Mouse (Mus musculus) kidney, adult 2 months (tissue): ENCODE measurements around the gene Ltbp1. TPM values are rescaled to one million over a fixed set of nuclear protein-coding genes. Genes with fewer than 3 reads are reported as not detected.

Experiments used
- DNase-seq: peaks from one replicate; pipeline ENCODE4 v3.0.0; 2021
- H3K27ac ChIP-seq: fragments of 200-500 bp; 2 replicates; pipeline ENCODE4 v1.5.1; 2012; ENCODE audit warnings: low read depth, low read length, control low read depth, inconsistent platforms; ENCODE audit not compliant: insufficient read depth
- H3K27me3 ChIP-seq: fragments of 200-500 bp; replicated peaks from 2 replicates; pipeline ENCODE4 v1.6.1; 2012; ENCODE audit warnings: mild to moderate bottlenecking, moderate library complexity, low read length, inconsistent platforms; ENCODE audit not compliant: control insufficient read depth, insufficient read depth
- H3K36me3 ChIP-seq: fragments of 200-500 bp; 2 replicates; pipeline ENCODE4 v1.6.1; 2012; ENCODE audit warnings: mild to moderate bottlenecking, moderate library complexity, low read length, inconsistent platforms; ENCODE audit not compliant: control insufficient read depth, insufficient read depth
- H3K4me1 ChIP-seq: fragments of 200-500 bp; 2 replicates; pipeline ENCODE4 v1.6.1; 2011; ENCODE audit warnings: low read length; ENCODE audit not compliant: control insufficient read depth, insufficient read depth
- H3K4me3 ChIP-seq: fragments of 200-500 bp; 2 replicates; pipeline ENCODE4 v1.5.1; 2011; ENCODE audit warnings: mild to moderate bottlenecking, low read depth, low read length, control low read depth; ENCODE audit not compliant: insufficient read depth
- CTCF ChIP-seq: fragments of 200-500 bp; conservative IDR thresholded peaks from 2 replicates; pipeline ENCODE4 v1.5.1; 2011; ENCODE audit warnings: low read depth, mild to moderate bottlenecking, control low read depth, low read length, moderate library complexity, mixed read lengths; ENCODE audit not compliant: insufficient read depth, insufficient read length
- POLR2A ChIP-seq: fragments of 200-500 bp; IDR thresholded peaks from one replicate; pipeline ENCODE4 v1.6.1; 2011; ENCODE audit warnings: low read depth, low read length, control low read depth
- WGBS: fragments of 180-500 bp; shearing (Covaris S2); methylation state at CpG from one replicate; pipeline ENCODE4 v1.1.7; 2018; 5-methylcytosine and 5-hydroxymethylcytosine counted together
- polyA plus RNA-seq: library from polyadenylated mRNA; depleted of rRNA; stranded (reverse); fragments of >200 nt; gene quantifications from 2 replicates; pipeline ENCODE4 v1.2.3, GENCODE M21; 2012

Ltbp1 gene
- polyA plus RNA-seq, 1 experiment = 10.2 TPM

GRCm38 (mm10) chr17:75388402-75388801 lies 383.0 kb downstream of the Ltbp1 start:
- Histone ChIP-seq H3K36me3 (no peaks in the 10 kb centered on the region), H3K27me3 (no peaks in the 10 kb centered on the region), H3K27ac (no peak overlapping the region), H3K4me3 (no peak overlapping the region), H3K4me1 (no peaks in the 10 kb centered on the region)
- TF ChIP-seq CTCF (no peak), POLR2A (no peak)
- WGBS = 92% methylated on average over 4 of the region's 4 CpGs
- no peak for DNase-seq

- 85% methylated on average over 10 of the region's 10 CpGs for WGBS
- Histone ChIP-seq H3K27ac (no peak overlapping the region), H3K36me3 (no peaks in the 10 kb centered on the region), H3K27me3 (no peaks in the 10 kb centered on the region), H3K4me3 (no peak overlapping the region), H3K4me1 (no peaks in the 10 kb centered on the region)
- no peak for DNase-seq
- TF ChIP-seq CTCF (no peak), POLR2A (no peak)
These were observed 384.8 kb downstream of the Ltbp1 start for GRCm38 (mm10) chr17:75390142-75390541.

GRCm38 (mm10) chr17:75391429-75392192 lies 386.2 kb downstream of the Ltbp1 start:
- no peaks in the 10 kb centered on the region for H3K27me3 ChIP-seq
- no peak for DNase-seq
- H3K27ac ChIP-seq = no peak overlapping the region
- H3K36me3 ChIP-seq = no peaks in the 10 kb centered on the region
- TF ChIP-seq CTCF (no peak), POLR2A (no peak)
- 90% methylated on average over 6 of the region's 6 CpGs for WGBS
- no peaks in the 10 kb centered on the region for H3K4me1 ChIP-seq
- H3K4me3 ChIP-seq = no peak overlapping the region

- DNase-seq = peak; percentile 55
- H3K36me3 ChIP-seq = no peaks in the 10 kb centered on the region
- H3K4me1 ChIP-seq = no peaks in the 10 kb centered on the region
- 15% methylated on average over 4 of the region's 4 CpGs for WGBS
- no peak for TF ChIP-seq POLR2A
- TF ChIP-seq CTCF = peak; percentile 33; the same call in 1 of the 2 replicates
- no peak overlapping the region for H3K27ac ChIP-seq
- no peak overlapping the region for H3K4me3 ChIP-seq
- no peaks in the 10 kb centered on the region for H3K27me3 ChIP-seq
These were observed 401.0 kb downstream of the Ltbp1 start for GRCm38 (mm10) chr17:75406405-75406804.

GRCm38 (mm10) chr17:75416861-75417260 lies 411.5 kb downstream of the Ltbp1 start:
- H3K4me1 ChIP-seq = no peaks in the 10 kb centered on the region
- 73% methylated on average over 3 of the region's 3 CpGs for WGBS
- H3K4me3 ChIP-seq = no peak overlapping the region
- no peak for DNase-seq
- TF ChIP-seq CTCF (no peak), POLR2A (no peak)
- no peaks in the 10 kb centered on the region for H3K27me3 ChIP-seq
- no peak overlapping the region for H3K27ac ChIP-seq
- H3K36me3 ChIP-seq = no peaks in the 10 kb centered on the region

GRCm38 (mm10) chr17:75434152-75434551 lies 428.8 kb downstream of the Ltbp1 start:
- WGBS = 95% methylated on average over 2 of the region's 2 CpGs
- Histone ChIP-seq H3K27ac (no peak overlapping the region), H3K27me3 (no peaks in the 10 kb centered on the region), H3K36me3 (no peaks in the 10 kb centered on the region), H3K4me3 (no peak overlapping the region), H3K4me1 (no peaks in the 10 kb centered on the region)
- TF ChIP-seq POLR2A = no peak
- no peak for TF ChIP-seq CTCF
- DNase-seq = no peak

GRCm38 (mm10) chr17:75434871-75435270 lies 429.5 kb downstream of the Ltbp1 start:
- DNase-seq = no peak
- H3K27me3 ChIP-seq = no peaks in the 10 kb centered on the region
- WGBS = 66% methylated on average over 3 of the region's 3 CpGs
- no peak overlapping the region for H3K27ac ChIP-seq
- H3K4me3 ChIP-seq = no peak overlapping the region
- no peak for TF ChIP-seq CTCF
- no peak for TF ChIP-seq POLR2A
- H3K4me1 ChIP-seq = no peaks in the 10 kb centered on the region
- no peaks in the 10 kb centered on the region for H3K36me3 ChIP-seq
